Mouse (Mus musculus): ENCODE data around the gene Kbtbd13.

Kbtbd13 gene

GRCm38 (mm10) chr9:65391613-65391964 is at the start of gene Kbtbd13:
TSS of gene Kbtbd13 (minus strand) at chr9:65391652.
- no peak for DNase-seq (ENCODE audit: low spot score in 2 of 2)

GRCm38 (mm10) chr9:65435671-65436301 is 44.3 kb upstream of the Kbtbd13 start, which contains the start of gene Mtfmt:
TSS of gene Mtfmt (plus strand) at chr9:65435782.
- DNase-seq (ENCODE audit: low spot score in 2 of 2): peak; percentile 88 to 95

GRCm38 (mm10) chr9:65435211-65435610 is 43.8 kb upstream of the Kbtbd13 start:
- no peak for DNase-seq (ENCODE audit: low spot score in 2 of 2)

GRCm38 (mm10) chr9:65434140-65434539 is 42.7 kb upstream of the Kbtbd13 start:
- DNase-seq (ENCODE audit: low spot score in 2 of 2): peak in 1 of 2 experiments; percentile 48

GRCm38 (mm10) chr9:65432236-65432635 is 40.8 kb upstream of the Kbtbd13 start:
- peak; percentile 68 to 69 for DNase-seq (ENCODE audit: low spot score in 2 of 2)

- DNase-seq (ENCODE audit: low spot score in 2 of 2): no peak
Observed at GRCm38 (mm10) chr9:65430921-65431320, 39.5 kb upstream of the Kbtbd13 start.

GRCm38 (mm10) chr9:65430401-65430800 is 38.9 kb upstream of the Kbtbd13 start:
- DNase-seq (ENCODE audit: low spot score in 2 of 2): no peak

GRCm38 (mm10) chr9:65428003-65428402 is 36.6 kb upstream of the Kbtbd13 start:
- DNase-seq (ENCODE audit: low spot score in 2 of 2): no peak

GRCm38 (mm10) chr9:65427511-65427910 is 36.1 kb upstream of the Kbtbd13 start:
- no peak for DNase-seq (ENCODE audit: low spot score in 2 of 2)

GRCm38 (mm10) chr9:65424393-65424792 is 32.9 kb upstream of the Kbtbd13 start:
- DNase-seq (ENCODE audit: low spot score in 2 of 2): no peak

GRCm38 (mm10) chr9:65422760-65423501 is 31.5 kb upstream of the Kbtbd13 start, which contains the start of gene Slc51b:
TSS of gene Slc51b (minus strand) at chr9:65422955.
- no peak for DNase-seq (ENCODE audit: low spot score in 2 of 2)

GRCm38 (mm10) chr9:65419633-65420032 is 28.2 kb upstream of the Kbtbd13 start:
- DNase-seq (ENCODE audit: low spot score in 2 of 2): no peak

- no peak for DNase-seq (ENCODE audit: low spot score in 2 of 2)
Observed at GRCm38 (mm10) chr9:65417738-65418137, 26.3 kb upstream of the Kbtbd13 start.

GRCm38 (mm10) chr9:65411326-65411725 is 19.9 kb upstream of the Kbtbd13 start:
- no peak for DNase-seq (ENCODE audit: low spot score in 2 of 2)

- no peak for DNase-seq (ENCODE audit: low spot score in 2 of 2)
Observed at GRCm38 (mm10) chr9:65410378-65410777, 18.9 kb upstream of the Kbtbd13 start.

GRCm38 (mm10) chr9:65408871-65409295 is 17.4 kb upstream of the Kbtbd13 start:
- no peak for DNase-seq (ENCODE audit: low spot score in 2 of 2)

- no peak for DNase-seq (ENCODE audit: low spot score in 2 of 2)
Observed at GRCm38 (mm10) chr9:65407861-65408260, 16.4 kb upstream of the Kbtbd13 start.

GRCm38 (mm10) chr9:65407327-65407726 is 15.9 kb upstream of the Kbtbd13 start:
- no peak for DNase-seq (ENCODE audit: low spot score in 2 of 2)

GRCm38 (mm10) chr9:65405184-65405449 is 13.7 kb upstream of the Kbtbd13 start:
- no peak for DNase-seq (ENCODE audit: low spot score in 2 of 2)

GRCm38 (mm10) chr9:65404331-65405183 is 13.1 kb upstream of the Kbtbd13 start:
- DNase-seq (ENCODE audit: low spot score in 2 of 2): no peak

- DNase-seq (ENCODE audit: low spot score in 2 of 2): no peak
Observed at GRCm38 (mm10) chr9:65399934-65400333, 8.5 kb upstream of the Kbtbd13 start.

GRCm38 (mm10) chr9:65398279-65398678 is 6.8 kb upstream of the Kbtbd13 start, which contains the start of gene Rasl12:
TSS of gene Rasl12 (plus strand) at chr9:65398506.
- DNase-seq (ENCODE audit: low spot score in 2 of 2): peak in 1 of 2 experiments; percentile 46
